Mouse (Mus musculus) midbrain, embryonic 13.5 days (tissue): ENCODE results near the gene C1qb. TPM values are rescaled to one million over a fixed set of nuclear protein-coding genes. Genes with fewer than 3 reads are reported as not detected.

Source experiments
- ATAC-seq: fragments of 200-750 bp; cut with Nextera tagmentation; 2 replicates; pipeline ENCODE4 v1.8.0; 2017; ENCODE audit warnings: mild to moderate bottlenecking, moderate TSS enrichment, moderate library complexity
- H3K27ac ChIP-seq: fragments of 300-500 bp; sonication (generic); 2 replicates; pipeline ENCODE4 v1.5.1; 2015; ENCODE audit warnings: inconsistent platforms, mild to moderate bottlenecking, moderate library complexity
- H3K27me3 ChIP-seq: fragments of 300-500 bp; sonication (generic); 2 replicates; pipeline ENCODE4 v1.6.1; 2015; ENCODE audit warnings: mild to moderate bottlenecking, inconsistent platforms
- H3K36me3 ChIP-seq: fragments of 300-500 bp; sonication (generic); 2 replicates; pipeline ENCODE4 v1.6.1; 2015; ENCODE audit warnings: mild to moderate bottlenecking, inconsistent platforms
- H3K4me1 ChIP-seq: fragments of 300-500 bp; sonication (generic); replicated peaks from 2 replicates; pipeline ENCODE4 v1.6.1; 2015; ENCODE audit warnings: inconsistent platforms
- H3K4me2 ChIP-seq: fragments of 300-500 bp; sonication (generic); replicated peaks from 2 replicates; pipeline ENCODE4 v1.6.1; 2015; ENCODE audit warnings: moderate library complexity, mild to moderate bottlenecking, inconsistent platforms
- H3K4me3 ChIP-seq: fragments of 300-500 bp; sonication (generic); replicated peaks from 2 replicates; pipeline ENCODE4 v1.5.1; 2015; ENCODE audit warnings: mild to moderate bottlenecking, inconsistent platforms
- H3K9ac ChIP-seq: fragments of 300-500 bp; sonication (generic); replicated peaks from 2 replicates; pipeline ENCODE4 v1.6.1; 2015; ENCODE audit warnings: mild to moderate bottlenecking, inconsistent platforms
- H3K9me3 ChIP-seq: fragments of 300-500 bp; sonication (generic); 2 replicates; pipeline ENCODE4 v1.6.1; 2016; ENCODE audit warnings: mild to moderate bottlenecking, inconsistent platforms
- WGBS: fragments of 180-500 bp; shearing (Covaris S2); methylation state at CpG from one replicate; pipeline ENCODE4 v1.1.7; 2015; 5-methylcytosine and 5-hydroxymethylcytosine counted together
- polyA plus RNA-seq: library from polyadenylated mRNA; unstranded; fragments of >200 nt; fragmentation: Nextera tagmentation; extraction: Ambion mirVana; gene quantifications from 2 replicates; pipeline ENCODE4 v1.2.1, GENCODE M21; 2015

The C1qb gene
- polyA plus RNA-seq, 1 experiment from 2014 or later: 30.4 TPM

- no peaks in the 10 kb centered on the region for H3K36me3 ChIP-seq
- H3K27me3 ChIP-seq: 0 out of 2 replicates have a peak, but pooled peaks cover 6% of the 10 kb centered on the region
- peaks cover 61% of the 10 kb centered on the region for H3K4me1 ChIP-seq
- WGBS: 65% methylated on average over 9 of the region's 9 CpGs
- H3K9ac ChIP-seq: no peak overlapping the region
- no peak overlapping the region for H3K4me3 ChIP-seq
- no peaks in the 10 kb centered on the region for H3K9me3 ChIP-seq
- H3K4me2 ChIP-seq: no peak overlapping the region
- ATAC-seq: no peak
- peak overlapping the region; percentile 99 for H3K27ac ChIP-seq
Observed at GRCm38 (mm10) chr4:136838026-136838425, 48.0 kb downstream of the C1qb start.

- 1% methylated on average over 27 of the region's 27 CpGs for WGBS
- H3K9ac ChIP-seq: peak overlapping the region; percentile 97
- peak; percentile 79 for ATAC-seq
Observed at GRCm38 (mm10) chr4:136836387-136836931, 49.5 kb downstream of the C1qb start.

GRCm38 (mm10) chr4:136835621-136836386, 50.2 kb downstream of the C1qb start, which contains the start of gene Ephb2:
TSS of gene Ephb2 (minus strand) at chr4:136835988.
- Histone ChIP-seq H3K4me2 (peak within 1 kb of the TSS; percentile 96), H3K9ac (peak within 1 kb of the TSS; percentile 97), H3K27me3 (0 out of 2 replicates have a peak, but pooled peaks cover 6% of the 10 kb centered on the region), H3K36me3 (no peaks in the 10 kb centered on the region), H3K4me1 (peaks cover 78% of the 10 kb centered on the region), H3K27ac (peak within 1 kb of the TSS; percentile 99), H3K9me3 (no peaks in the 10 kb centered on the region), H3K4me3 (peak within 1 kb of the TSS; percentile 99)
- WGBS: under 1% methylated on average over 70 of the region's 88 CpGs
- peak; percentile 79 for ATAC-seq

More at GRCm38 (mm10) chr4:136836387-136836931, 49.5 kb downstream of the C1qb start:
- H3K4me1 ChIP-seq: peaks cover 76% of the 10 kb centered on the region
- H3K27ac ChIP-seq: peak overlapping the region; percentile 99
- no peaks in the 10 kb centered on the region for H3K9me3 ChIP-seq
- H3K27me3 ChIP-seq: 0 out of 2 replicates have a peak, but pooled peaks cover 6% of the 10 kb centered on the region
- H3K36me3 ChIP-seq: no peaks in the 10 kb centered on the region
- peak overlapping the region; percentile 96 for H3K4me2 ChIP-seq
- peak overlapping the region; percentile 99 for H3K4me3 ChIP-seq

GRCm38 (mm10) chr4:136834815-136835620, 51.0 kb downstream of the C1qb start:
- peaks cover 78% of the 10 kb centered on the region for H3K4me1 ChIP-seq
- 0 out of 2 replicates have a peak, but pooled peaks cover 3% of the 10 kb centered on the region for H3K27me3 ChIP-seq
- peak overlapping the region; percentile 99 for H3K4me3 ChIP-seq
- no peaks in the 10 kb centered on the region for H3K9me3 ChIP-seq
- H3K4me2 ChIP-seq: peak overlapping the region; percentile 96
- ATAC-seq: peak; percentile 46
- H3K9ac ChIP-seq: peak overlapping the region; percentile 97
- peak overlapping the region; percentile 99 for H3K27ac ChIP-seq
- no peaks in the 10 kb centered on the region for H3K36me3 ChIP-seq
- WGBS: under 1% methylated on average over 63 of the region's 76 CpGs

GRCm38 (mm10) chr4:136834439-136834814, 51.6 kb downstream of the C1qb start:
- no peak for ATAC-seq
- Histone ChIP-seq H3K4me1 (peaks cover 81% of the 10 kb centered on the region), H3K27ac (peak overlapping the region; percentile 99; the same call in 1 of the 2 replicates), H3K9ac (peak overlapping the region; percentile 97), H3K9me3 (no peaks in the 10 kb centered on the region), H3K4me3 (peak overlapping the region; percentile 99), H3K4me2 (peak overlapping the region; percentile 96), H3K36me3 (no peaks in the 10 kb centered on the region), H3K27me3 (no peaks in the 10 kb centered on the region)
- WGBS: 9% methylated on average over 12 of the region's 12 CpGs

- no peak for ATAC-seq
Observed at GRCm38 (mm10) chr4:136833619-136834351, 52.2 kb downstream of the C1qb start.

GRCm38 (mm10) chr4:136832559-136833232, 53.3 kb downstream of the C1qb start:
- peaks cover 84% of the 10 kb centered on the region for H3K4me1 ChIP-seq
- no peak overlapping the region for H3K27ac ChIP-seq
- 0 out of 2 replicates have a peak, but pooled peaks cover under 1% of the 10 kb centered on the region for H3K36me3 ChIP-seq
- 81% methylated on average over 16 of the region's 16 CpGs for WGBS
- H3K4me2 ChIP-seq: peak overlapping the region; percentile 96
- no peaks in the 10 kb centered on the region for H3K9me3 ChIP-seq
- no peaks in the 10 kb centered on the region for H3K27me3 ChIP-seq
- peak overlapping the region; percentile 99 for H3K4me3 ChIP-seq
- H3K9ac ChIP-seq: peak overlapping the region; percentile 97
- ATAC-seq: no peak

More at GRCm38 (mm10) chr4:136833619-136834351, 52.2 kb downstream of the C1qb start:
- Histone ChIP-seq H3K9ac (peak overlapping the region; percentile 97), H3K36me3 (no peaks in the 10 kb centered on the region), H3K9me3 (no peaks in the 10 kb centered on the region), H3K4me3 (peak overlapping the region; percentile 99), H3K4me2 (peak overlapping the region; percentile 96), H3K27ac (peak overlapping the region; percentile 99; the same call in 1 of the 2 replicates), H3K4me1 (peaks cover 83% of the 10 kb centered on the region), H3K27me3 (no peaks in the 10 kb centered on the region)
- 52% methylated on average over 21 of the region's 21 CpGs for WGBS

- no peaks in the 10 kb centered on the region for H3K27me3 ChIP-seq
- peak overlapping the region; percentile 53; the same call in 1 of the 2 replicates for H3K9ac ChIP-seq
- 0 out of 2 replicates have a peak, but pooled peaks cover 4% of the 10 kb centered on the region for H3K36me3 ChIP-seq
- no peaks in the 10 kb centered on the region for H3K9me3 ChIP-seq
- 0 out of 2 replicates have a peak overlapping the region, but pooled peaks have one; percentile 2 for H3K4me3 ChIP-seq
- ATAC-seq: no peak
- 37% methylated on average over 9 of the region's 9 CpGs for WGBS
- H3K4me2 ChIP-seq: peak overlapping the region; percentile 39
- H3K27ac ChIP-seq: peak overlapping the region; percentile 41; the same call in 1 of the 2 replicates
- peaks cover 90% of the 10 kb centered on the region for H3K4me1 ChIP-seq
Observed at GRCm38 (mm10) chr4:136830272-136830823, 55.6 kb downstream of the C1qb start.
